Comparison of ENCODE assay signal across 10 mouse cellular contexts in the genomic region with DNA sequence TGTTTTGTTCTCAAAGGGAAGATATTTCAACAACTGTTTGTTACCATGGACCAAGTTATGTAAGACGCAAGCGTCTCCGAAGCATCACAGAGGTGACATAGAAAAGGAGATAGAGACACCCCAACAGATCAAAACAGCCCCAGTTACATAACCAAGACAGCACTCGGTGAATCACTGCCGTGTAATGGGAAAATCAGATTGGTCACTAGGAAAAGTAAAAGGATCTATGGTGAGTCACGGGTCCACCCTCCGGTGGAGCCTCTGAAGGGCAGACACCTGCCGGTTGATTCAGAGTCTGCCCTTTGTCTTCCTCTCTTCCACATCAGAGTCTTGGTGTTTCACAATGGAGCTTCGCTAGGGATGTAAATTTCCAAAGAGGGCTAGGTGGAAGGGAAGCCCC.
"Had no signal": no experiment of that assay in that cellular context is flagged by ENCODE, and none has a peak within 500 bp of the region (broad histone marks: within the 10 kb centered on the region; RNA-seq: fewer than 3 reads in every experiment).

No protein-coding gene starts in this region.

- DNase-seq: kidney, adult 2 months; kidney, postnatal 25 days; layer of hippocampus, postnatal 36 days; liver, embryonic 13.5 days; lung, adult 2 months; right cerebral cortex, adult 18-20 months; right cerebral cortex, postnatal 14 days; right cerebral cortex, postnatal 4 days; thymus, adult 2 months; thymus, postnatal 4 days had no signal
